Mouse (Mus musculus) heart, embryonic 13.5 days (tissue): ENCODE measurements around the gene Nkx2-5. TPM values are rescaled to one million over a fixed set of nuclear protein-coding genes. Genes with fewer than 3 reads are reported as not detected.

ENCODE experiments used
- ATAC-seq: fragments of 200-750 bp; cut with Nextera tagmentation; 2 replicates; pipeline ENCODE4 v1.8.0; 2017; ENCODE audit warnings: moderate TSS enrichment; ENCODE audit not compliant: insufficient number of reproducible peaks, low FRiP score, low TSS enrichment; ENCODE audit errors: extremely low read depth
- H3K27ac ChIP-seq: fragments of 300-500 bp; sonication (generic); replicated peaks from 2 replicates; pipeline ENCODE4 v1.5.1; 2015; ENCODE audit warnings: moderate library complexity, mild to moderate bottlenecking, inconsistent platforms
- H3K27me3 ChIP-seq: fragments of 300-500 bp; sonication (generic); replicated peaks from 2 replicates; pipeline ENCODE4 v1.6.1; 2015; ENCODE audit warnings: mild to moderate bottlenecking, inconsistent platforms
- H3K36me3 ChIP-seq: fragments of 300-500 bp; sonication (generic); 2 replicates; pipeline ENCODE4 v1.6.1; 2015; ENCODE audit warnings: mild to moderate bottlenecking, inconsistent platforms
- H3K4me1 ChIP-seq: fragments of 300-500 bp; sonication (generic); 2 replicates; pipeline ENCODE4 v1.6.1; 2015; ENCODE audit warnings: inconsistent platforms
- H3K4me2 ChIP-seq: fragments of 300-500 bp; sonication (generic); 2 replicates; pipeline ENCODE4 v1.6.1; 2015; ENCODE audit warnings: inconsistent platforms, mild to moderate bottlenecking, moderate library complexity
- H3K4me3 ChIP-seq: fragments of 300-500 bp; sonication (generic); 2 replicates; pipeline ENCODE4 v1.5.1; 2015; ENCODE audit warnings: moderate library complexity, mild to moderate bottlenecking, inconsistent platforms
- H3K9ac ChIP-seq: fragments of 300-500 bp; sonication (generic); 2 replicates; pipeline ENCODE4 v1.6.1; 2015; ENCODE audit warnings: inconsistent platforms, mild to moderate bottlenecking, moderate library complexity
- H3K9me3 ChIP-seq: fragments of 300-500 bp; sonication (generic); 2 replicates; pipeline ENCODE4 v1.6.1; 2016; ENCODE audit warnings: inconsistent platforms
- WGBS: fragments of 180-500 bp; shearing (Covaris S2); methylation state at CpG from one replicate; pipeline ENCODE4 v1.1.7; 2015; ENCODE audit warnings: mixed read lengths; 5-methylcytosine and 5-hydroxymethylcytosine counted together
- polyA plus RNA-seq: library from polyadenylated mRNA; unstranded; fragments of >200 nt; fragmentation: Nextera tagmentation; extraction: Ambion mirVana; gene quantifications from 2 replicates; pipeline ENCODE4 v1.2.1, GENCODE M21; 2015

Gene Nkx2-5
- polyA plus RNA-seq, 1 experiment from 2014 or later: 136 TPM

GRCm38 (mm10) chr17:26850358-26851135 is 5.7 kb upstream of the Nkx2-5 start:
- Histone ChIP-seq H3K9ac (peak overlapping the region; percentile 93), H3K27ac (peak overlapping the region; percentile 99), H3K36me3 (no peaks in the 10 kb centered on the region), H3K4me2 (peak overlapping the region; percentile 78), H3K9me3 (no peaks in the 10 kb centered on the region), H3K4me3 (peak overlapping the region; percentile 59), H3K4me1 (peaks cover 27% of the 10 kb centered on the region), H3K27me3 (peaks cover 74% of the 10 kb centered on the region)
- whole genome bisulfite sequencing: under 1% methylated on average over 48 of the region's 48 CpGs
- peak; percentile 29; the same call in 1 of the 2 replicates for ATAC-seq

- WGBS: under 1% methylated on average over 44 of the region's 44 CpGs
- H3K27ac ChIP-seq: peak overlapping the region; percentile 99
- no peak for ATAC-seq
- H3K4me1 ChIP-seq: peaks cover 24% of the 10 kb centered on the region
- peak overlapping the region; percentile 93 for H3K9ac ChIP-seq
- H3K4me2 ChIP-seq: peak overlapping the region; percentile 78
- H3K36me3 ChIP-seq: no peaks in the 10 kb centered on the region
- peak overlapping the region; percentile 59 for H3K4me3 ChIP-seq
- H3K9me3 ChIP-seq: no peaks in the 10 kb centered on the region
- H3K27me3 ChIP-seq: peaks cover 79% of the 10 kb centered on the region
Measured at GRCm38 (mm10) chr17:26849746-26850357, 5.0 kb upstream of the Nkx2-5 start.

GRCm38 (mm10) chr17:26849106-26849745 is 4.4 kb upstream of the Nkx2-5 start:
- Histone ChIP-seq H3K9ac (peak overlapping the region; percentile 93), H3K27ac (peak overlapping the region; percentile 99), H3K27me3 (peaks cover 79% of the 10 kb centered on the region), H3K4me1 (peaks cover 24% of the 10 kb centered on the region), H3K9me3 (no peaks in the 10 kb centered on the region), H3K36me3 (no peaks in the 10 kb centered on the region), H3K4me3 (peak overlapping the region; percentile 59), H3K4me2 (peak overlapping the region; percentile 78)
- under 1% methylated on average over 19 of the region's 19 CpGs for WGBS
- ATAC-seq: no peak

- H3K4me2 ChIP-seq: peak overlapping the region; percentile 69
- ATAC-seq: no peak
- H3K4me3 ChIP-seq: peak overlapping the region; percentile 39
- H3K9me3 ChIP-seq: no peaks in the 10 kb centered on the region
- peaks cover 16% of the 10 kb centered on the region for H3K4me1 ChIP-seq
- WGBS: 5% methylated on average over 6 of the region's 6 CpGs
- no peaks in the 10 kb centered on the region for H3K36me3 ChIP-seq
- peaks cover 80% of the 10 kb centered on the region for H3K27me3 ChIP-seq
- peak overlapping the region; percentile 83 for H3K9ac ChIP-seq
- peak overlapping the region; percentile 84 for H3K27ac ChIP-seq
Measured at GRCm38 (mm10) chr17:26848236-26848635, 3.4 kb upstream of the Nkx2-5 start.

GRCm38 (mm10) chr17:26847801-26848200 is 3.0 kb upstream of the Nkx2-5 start:
- WGBS: 4% methylated on average over 5 of the region's 5 CpGs
- H3K9ac ChIP-seq: peak overlapping the region; percentile 83

GRCm38 (mm10) chr17:26846411-26846810 is 1.6 kb upstream of the Nkx2-5 start:
- Histone ChIP-seq H3K36me3 (no peaks in the 10 kb centered on the region), H3K27ac (no peak overlapping the region), H3K9me3 (no peaks in the 10 kb centered on the region), H3K9ac (peak overlapping the region; percentile 78), H3K4me2 (peak overlapping the region; percentile 69), H3K27me3 (peaks cover 81% of the 10 kb centered on the region), H3K4me1 (peaks cover 19% of the 10 kb centered on the region), H3K4me3 (peak overlapping the region; percentile 37)
- ATAC-seq: no peak
- 14% methylated on average over 8 of the region's 8 CpGs for WGBS

More at GRCm38 (mm10) chr17:26847801-26848200, 3.0 kb upstream of the Nkx2-5 start:
- H3K4me2 ChIP-seq: peak overlapping the region; percentile 69
- H3K27me3 ChIP-seq: peaks cover 81% of the 10 kb centered on the region
- H3K4me1 ChIP-seq: peaks cover 15% of the 10 kb centered on the region
- ATAC-seq: no peak
- no peaks in the 10 kb centered on the region for H3K9me3 ChIP-seq
- peak overlapping the region; percentile 84 for H3K27ac ChIP-seq
- H3K36me3 ChIP-seq: no peaks in the 10 kb centered on the region
- H3K4me3 ChIP-seq: peak overlapping the region; percentile 39

- H3K36me3 ChIP-seq: no peaks in the 10 kb centered on the region
- peak overlapping the region; percentile 83 for H3K4me2 ChIP-seq
- ATAC-seq: no peak
- H3K27me3 ChIP-seq: peaks cover 82% of the 10 kb centered on the region
- H3K4me3 ChIP-seq: peak overlapping the region; percentile 80
- H3K27ac ChIP-seq: peak overlapping the region; percentile 94
- no peaks in the 10 kb centered on the region for H3K9me3 ChIP-seq
- peaks cover 14% of the 10 kb centered on the region for H3K4me1 ChIP-seq
- H3K9ac ChIP-seq: peak overlapping the region; percentile 100
- 11% methylated on average over 14 of the region's 14 CpGs for WGBS
Measured at GRCm38 (mm10) chr17:26845149-26846050, 591 bp upstream of the Nkx2-5 start.

- no peaks in the 10 kb centered on the region for H3K9me3 ChIP-seq
- H3K4me2 ChIP-seq: peak overlapping the region; percentile 83
- peaks cover 6% of the 10 kb centered on the region for H3K4me1 ChIP-seq
- peaks cover 82% of the 10 kb centered on the region for H3K27me3 ChIP-seq
- H3K27ac ChIP-seq: peak overlapping the region; percentile 94
- no peak for ATAC-seq
- peak overlapping the region; percentile 100 for H3K9ac ChIP-seq
- H3K36me3 ChIP-seq: peaks cover 2% of the 10 kb centered on the region
- peak overlapping the region; percentile 80 for H3K4me3 ChIP-seq
- WGBS: under 1% methylated on average over 36 of the region's 36 CpGs
Measured at GRCm38 (mm10) chr17:26844371-26844851, 398 bp downstream of the Nkx2-5 start.

GRCm38 (mm10) chr17:26843696-26844236 is 1.0 kb downstream of the Nkx2-5 start:
- Histone ChIP-seq H3K4me2 (peak overlapping the region; percentile 83), H3K27ac (peak overlapping the region; percentile 94), H3K27me3 (peaks cover 88% of the 10 kb centered on the region), H3K4me1 (peaks cover 6% of the 10 kb centered on the region), H3K36me3 (peaks cover 8% of the 10 kb centered on the region), H3K9ac (peak overlapping the region; percentile 100), H3K9me3 (no peaks in the 10 kb centered on the region), H3K4me3 (peak overlapping the region; percentile 80)
- 3% methylated on average over 7 of the region's 7 CpGs for WGBS
- no peak for ATAC-seq

GRCm38 (mm10) chr17:26843229-26843567 is 1.6 kb downstream of the Nkx2-5 start:
- peak overlapping the region; percentile 94 for H3K27ac ChIP-seq
- H3K9ac ChIP-seq: peak overlapping the region; percentile 100
- H3K36me3 ChIP-seq: peaks cover 14% of the 10 kb centered on the region
- no peak for ATAC-seq
- peaks cover 6% of the 10 kb centered on the region for H3K4me1 ChIP-seq
- H3K27me3 ChIP-seq: peaks cover 89% of the 10 kb centered on the region
- H3K9me3 ChIP-seq: no peaks in the 10 kb centered on the region
- 4% methylated on average over 14 of the region's 14 CpGs for WGBS
- H3K4me3 ChIP-seq: peak overlapping the region; percentile 80
- peak overlapping the region; percentile 83 for H3K4me2 ChIP-seq
